ENCODE assay signal across 17 mouse cellular contexts in the genomic region with DNA sequence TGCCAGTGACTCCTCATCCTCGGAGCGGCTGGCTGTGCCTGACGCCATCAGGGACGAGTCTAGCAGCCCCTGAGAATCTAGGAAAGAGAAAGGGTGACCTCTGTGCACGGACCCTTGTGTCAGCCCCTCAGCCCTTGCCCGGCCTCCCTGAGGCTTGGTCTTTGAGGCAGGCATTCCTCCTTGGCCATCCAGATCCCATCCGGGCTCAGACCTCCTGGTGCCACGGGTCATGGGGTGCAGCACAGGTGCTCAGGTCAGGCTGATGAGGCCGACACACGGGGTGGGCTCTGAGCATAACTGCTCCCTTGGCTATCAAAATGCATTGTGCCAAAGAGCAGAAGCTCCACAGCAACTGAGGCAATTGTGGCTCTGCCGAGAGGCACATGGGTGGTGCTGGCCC. TPM values are rescaled to one million over a fixed set of nuclear protein-coding genes. Genes with fewer than 3 reads are reported as not detected.
DNase-seq lines count a peak whose midpoint lies in the region; ATAC-seq and TF ChIP-seq lines count a peak whose summit lies in the region.
"Had no signal": no experiment of that assay in that cellular context is flagged by ENCODE, and none has a peak within 500 bp of the region (broad histone marks: within the 10 kb centered on the region; RNA-seq: fewer than 3 reads in every experiment).

No protein-coding gene starts in this region.

- intact Hi-C loops in gastrocnemius, adult 2 months (cut with DNase I): loop anchor here (2.0 kb wide), 1 partner anchor 45 kb away; a partner anchor contains a TSS

- no peaks in the 10 kb centered on the region for H3K27me3 ChIP-seq in hindbrain, embryonic 12.5 days
- H3K27me3 ChIP-seq in hindbrain, embryonic 16.5 days (replicated peaks; ENCODE audit: control insufficient read depth, insufficient read depth, low read length): no peaks in the 10 kb centered on the region
- no peaks in the 10 kb centered on the region for H3K27me3 ChIP-seq in megakaryocyte, embryonic 14.5 days (replicated peaks)
- no peaks in the 10 kb centered on the region for H3K27me3 ChIP-seq in limb, embryonic 15.5 days
- H3K27me3 ChIP-seq: neural tube, embryonic 13.5 days; Patski; stomach, embryonic 15.5 days had no signal

- H3K9ac ChIP-seq in hindbrain, embryonic 12.5 days: peak overlapping the region; percentile 32; the same call in 1 of the 2 replicates
- H3K9ac ChIP-seq in hindbrain, embryonic 16.5 days (ENCODE audit: low read depth, low read length): no peak overlapping the region; the same call in 1 of the 2 replicates
- H3K9ac ChIP-seq in limb, embryonic 15.5 days: 0 out of 2 replicates have a peak overlapping the region, but pooled peaks have one; percentile 7
- H3K9ac ChIP-seq: liver, embryonic 14.5 days; neural tube, embryonic 13.5 days; stomach, embryonic 15.5 days had no signal

- peaks cover 40% of the 10 kb centered on the region for H3K36me3 ChIP-seq in hindbrain, embryonic 12.5 days
- H3K36me3 ChIP-seq in hindbrain, embryonic 16.5 days (ENCODE audit: control insufficient read depth, insufficient read depth, low read length): peaks cover 16% of the 10 kb centered on the region
- peaks cover 55% of the 10 kb centered on the region for H3K36me3 ChIP-seq in megakaryocyte, embryonic 14.5 days (replicated peaks; ENCODE audit: low read length)
- peaks cover 45% of the 10 kb centered on the region for H3K36me3 ChIP-seq in limb, embryonic 15.5 days

- H3K4me3 ChIP-seq in gastrocnemius, adult 2 months: peak overlapping the region; percentile 86
- no peak overlapping the region for H3K4me3 ChIP-seq in hindbrain, embryonic 12.5 days
- H3K4me3 ChIP-seq in hindbrain, embryonic 16.5 days (ENCODE audit: low read length): no peak overlapping the region
- peak overlapping the region; percentile 23 for H3K4me3 ChIP-seq in megakaryocyte, embryonic 14.5 days (replicated peaks)
- H3K4me3 ChIP-seq in limb, embryonic 15.5 days: no peak overlapping the region
- H3K4me3 ChIP-seq: stomach, embryonic 15.5 days had no signal

- no peak for TF ChIP-seq CTCF in gastrocnemius, adult 2 months (IDR thresholded peaks at IDR 0.05)

- WGBS in hindbrain, embryonic 12.5 days: 90% methylated on average over 11 of the region's 11 CpGs
- WGBS in hindbrain, embryonic 16.5 days: 88% methylated on average over 10 of the region's 11 CpGs
- 92% methylated on average over 11 of the region's 11 CpGs for WGBS in limb, embryonic 15.5 days

- ATAC-seq in hindbrain, embryonic 12.5 days (ENCODE audit: low FRiP score): no peak
- no peak for ATAC-seq in hindbrain, embryonic 16.5 days
- ATAC-seq in megakaryocyte, adult 5-6 weeks (ENCODE audit: poor library complexity, severe bottlenecking): no peak
- ATAC-seq in limb, embryonic 15.5 days (ENCODE audit: insufficient number of reproducible peaks, low FRiP score, low TSS enrichment, low read depth): no peak
- ATAC-seq: intestine, postnatal 0 days; midbrain, embryonic 16.5 days; Patski had no signal

- no peaks in the 10 kb centered on the region for H3K9me3 ChIP-seq in hindbrain, embryonic 12.5 days (replicated peaks)
- H3K9me3 ChIP-seq in hindbrain, embryonic 16.5 days (ENCODE audit: control insufficient read depth, low read length): no peaks in the 10 kb centered on the region
- H3K9me3 ChIP-seq in megakaryocyte, embryonic 14.5 days: no peaks in the 10 kb centered on the region
- no peaks in the 10 kb centered on the region for H3K9me3 ChIP-seq in limb, embryonic 15.5 days
- H3K9me3 ChIP-seq: neural tube, embryonic 13.5 days; stomach, embryonic 15.5 days had no signal

- H3K4me1 ChIP-seq in hindbrain, embryonic 12.5 days: peaks cover 13% of the 10 kb centered on the region; the same call in 1 of the 2 replicates
- H3K4me1 ChIP-seq in hindbrain, embryonic 16.5 days (ENCODE audit: control insufficient read depth, insufficient read depth, low read depth, low read length): peaks cover 7% of the 10 kb centered on the region
- peaks cover 30% of the 10 kb centered on the region for H3K4me1 ChIP-seq in megakaryocyte, embryonic 14.5 days
- H3K4me1 ChIP-seq in limb, embryonic 15.5 days: peaks cover 15% of the 10 kb centered on the region; the same call in 1 of the 2 replicates

- DNase-seq in gastrocnemius, adult 2 months: no peak
- DNase-seq in gastrocnemius, adult 8-10 months (ENCODE audit: low spot score in 2 of 2): no peak
- DNase-seq in thymus, postnatal 36 days: no peak
- DNase-seq: cerebellum, adult 11 months; retina, postnatal 1 day had no signal

- H3K4me2 ChIP-seq in hindbrain, embryonic 12.5 days (replicated peaks): no peak overlapping the region
- H3K4me2 ChIP-seq in hindbrain, embryonic 16.5 days (ENCODE audit: low read length): no peak overlapping the region
- no peak overlapping the region for H3K4me2 ChIP-seq in limb, embryonic 15.5 days
- H3K4me2 ChIP-seq: stomach, embryonic 15.5 days had no signal

- H3K27ac ChIP-seq in gastrocnemius, adult 2 months: peak overlapping the region; percentile 96
- H3K27ac ChIP-seq in hindbrain, embryonic 12.5 days: no peak overlapping the region
- no peak overlapping the region for H3K27ac ChIP-seq in hindbrain, embryonic 16.5 days (ENCODE audit: low read depth, low read length)
- H3K27ac ChIP-seq in limb, embryonic 15.5 days: no peak overlapping the region
- H3K27ac ChIP-seq: liver, embryonic 14.5 days; neural tube, embryonic 13.5 days; stomach, embryonic 15.5 days had no signal

RNA-seq across cellular contexts. Expression of a gene that starts 1.8 kb away (rescaled TPM):
- 10 to 100 TPM; 25.6 to 33.7 TPM for total RNA-seq in gastrocnemius, adult 2 months (2021)
- total RNA-seq in gastrocnemius, adult 8-10 months (2022): 10 to 100 TPM; 18.8 to 34.0 (median 26.1) TPM
- polyA plus RNA-seq in hindbrain, embryonic 12.5 days (2016; fragmentation: Nextera tagmentation; extraction: Ambion mirVana): 178 and 179 TPM in 2 replicates
- polyA plus RNA-seq in hindbrain, embryonic 16.5 days (2015; fragmentation: Nextera tagmentation; extraction: Ambion mirVana): 204 and 215 TPM in 2 replicates
- polyA plus RNA-seq in megakaryocyte, embryonic 14.5 days (2012; ENCODE audit: insufficient read depth, low replicate concordance): 24.2 and 57.0 TPM in 2 replicates
- total RNA-seq in megakaryocyte, adult 5-6 weeks (2015): 30.6 and 38.3 TPM in 2 replicates
- 29.4 and 30.4 TPM in 2 replicates for total RNA-seq in megakaryocyte, adult 5-6 weeks (2017)
- polyA plus RNA-seq in limb, embryonic 15.5 days (2015; fragmentation: Nextera tagmentation; extraction: Ambion mirVana): 114 and 129 TPM in 2 replicates

RNA-seq across cellular contexts. Expression of a gene that starts 25.3 kb away (rescaled TPM):
- total RNA-seq in gastrocnemius, adult 2 months (2021): not detected
- not detected for total RNA-seq in gastrocnemius, adult 8-10 months (2022)
- 0.40 TPM in 1 of 2 replicates, not detected in the other for polyA plus RNA-seq in hindbrain, embryonic 12.5 days (2016; fragmentation: Nextera tagmentation; extraction: Ambion mirVana)
- polyA plus RNA-seq in hindbrain, embryonic 16.5 days (2015; fragmentation: Nextera tagmentation; extraction: Ambion mirVana): 1.1 TPM in 2 replicates
- not detected in 2 replicates for polyA plus RNA-seq in megakaryocyte, embryonic 14.5 days (2012; ENCODE audit: insufficient read depth, low replicate concordance)
- total RNA-seq in megakaryocyte, adult 5-6 weeks (2015): not detected in 2 replicates
- total RNA-seq in megakaryocyte, adult 5-6 weeks (2017): not detected in 2 replicates
- polyA plus RNA-seq in limb, embryonic 15.5 days (2015; fragmentation: Nextera tagmentation; extraction: Ambion mirVana): 0.43 and 0.68 TPM in 2 replicates
- total RNA-seq: granulocyte monocyte progenitor cell, adult 5-6 weeks had no signal

RNA-seq across cellular contexts. Expression of a gene that starts 44.9 kb away (rescaled TPM):
- total RNA-seq in gastrocnemius, adult 2 months (2021): 10 to 100 TPM; 24.8 to 27.0 TPM
- 10 to 100 TPM; 22.5 to 28.5 (median 25.7) TPM for total RNA-seq in gastrocnemius, adult 8-10 months (2022)
- polyA plus RNA-seq in hindbrain, embryonic 12.5 days (2016; fragmentation: Nextera tagmentation; extraction: Ambion mirVana): 82.3 and 83.3 TPM in 2 replicates
- 114 and 117 TPM in 2 replicates for polyA plus RNA-seq in hindbrain, embryonic 16.5 days (2015; fragmentation: Nextera tagmentation; extraction: Ambion mirVana)
- 14.7 and 16.8 TPM in 2 replicates for polyA plus RNA-seq in megakaryocyte, embryonic 14.5 days (2012; ENCODE audit: insufficient read depth, low replicate concordance)
- 0.27 and 0.89 TPM in 2 replicates for total RNA-seq in megakaryocyte, adult 5-6 weeks (2015)
- total RNA-seq in megakaryocyte, adult 5-6 weeks (2017): 0.12 and 1.1 TPM in 2 replicates
- 52.5 and 53.8 TPM in 2 replicates for polyA plus RNA-seq in limb, embryonic 15.5 days (2015; fragmentation: Nextera tagmentation; extraction: Ambion mirVana)

RNA-seq across cellular contexts. Expression of a gene that starts 45.8 kb away (rescaled TPM):
- not detected for total RNA-seq in gastrocnemius, adult 2 months (2021)
- total RNA-seq in gastrocnemius, adult 8-10 months (2022): not detected
- 0.10 and 0.22 TPM in 2 replicates for polyA plus RNA-seq in hindbrain, embryonic 12.5 days (2016; fragmentation: Nextera tagmentation; extraction: Ambion mirVana)
- polyA plus RNA-seq in hindbrain, embryonic 16.5 days (2015; fragmentation: Nextera tagmentation; extraction: Ambion mirVana): 0.85 and 1.2 TPM in 2 replicates
- polyA plus RNA-seq in megakaryocyte, embryonic 14.5 days (2012; ENCODE audit: insufficient read depth, low replicate concordance): not detected in 2 replicates
- not detected in 2 replicates for total RNA-seq in megakaryocyte, adult 5-6 weeks (2015)
- total RNA-seq in megakaryocyte, adult 5-6 weeks (2017): not detected in 2 replicates
- polyA plus RNA-seq in limb, embryonic 15.5 days (2015; fragmentation: Nextera tagmentation; extraction: Ambion mirVana): 0.10 and 0.18 TPM in 2 replicates
- total RNA-seq: granulocyte monocyte progenitor cell, adult 5-6 weeks had no signal
- polyA plus RNA-seq: intestine, postnatal 0 days had no signal

Comparison
In these comparisons a context has a peak if more than half of its experiments do, and no peak if none do; other contexts are left out.
1. H3K4me3 ChIP-seq: peak in gastrocnemius, adult 2 months (single experiment) and megakaryocyte, embryonic 14.5 days (single experiment); none in hindbrain, embryonic 12.5 days (single experiment), hindbrain, embryonic 16.5 days (single experiment) and limb, embryonic 15.5 days (single experiment).